Mouse (Mus musculus) layer of hippocampus, postnatal 25 days (tissue): Measurements from ENCODE around the gene Tbcd. TPM values are rescaled to one million over a fixed set of nuclear protein-coding genes. Genes with fewer than 3 reads are reported as not detected.
A peak's percentile ranks its signal among the peaks of the same experiment; 100 is the strongest.

Experiments used
- DNase-seq, 2 experiments: peaks; one replicate each; pipeline ENCODE4 v3.0.0; 2022; ENCODE audit warnings: mixed read lengths in 2 of 2, low spot score in 1 of 2; ENCODE audit errors: extremely low spot score in 1 of 2
- total RNA-seq, 2 experiments: library from RNA; stranded (reverse); gene quantifications; 2 replicates each; pipeline ENCODE4 v1.2.3; 2021

The Tbcd gene
- total RNA-seq, 2 experiments from 2014 or later = 41.7 to 46.2 TPM

DNA sequence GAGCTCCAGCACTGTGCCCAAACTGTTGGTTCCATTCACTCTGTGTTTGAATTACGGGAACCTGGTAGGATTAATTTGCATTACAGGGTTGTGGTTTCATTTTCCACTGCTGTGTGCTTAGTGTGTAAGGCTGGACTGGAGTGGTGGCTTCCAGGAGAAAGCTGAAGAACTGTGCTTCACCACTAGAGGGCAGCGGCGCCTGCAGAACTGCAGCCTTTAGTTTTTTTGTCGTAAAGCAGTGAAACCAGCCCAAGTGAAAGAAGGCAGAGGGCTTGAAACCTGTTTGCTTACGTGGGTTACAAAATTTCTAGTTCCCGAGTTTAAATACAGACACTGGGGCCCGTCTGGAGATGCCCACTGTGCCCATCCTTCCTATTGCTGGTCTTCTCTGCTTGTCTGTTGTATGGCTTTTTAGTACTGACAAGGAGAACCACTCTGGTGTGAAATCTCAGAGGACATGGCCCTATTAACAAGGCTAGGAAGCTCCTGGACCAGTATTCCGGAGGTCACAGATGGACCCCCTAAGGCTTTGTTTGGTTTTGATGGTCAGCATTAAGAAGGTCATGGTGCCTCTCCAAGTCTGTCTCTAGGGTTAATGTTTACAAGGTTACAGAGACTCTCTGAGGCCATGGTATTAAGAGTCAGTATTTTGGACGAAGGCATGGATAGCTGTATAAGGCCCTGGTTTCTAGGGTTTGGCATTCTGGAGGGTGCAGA is 24.1 kb downstream of the Tbcd start:
- peak; percentile 58 to 79 for DNase-seq

DNA sequence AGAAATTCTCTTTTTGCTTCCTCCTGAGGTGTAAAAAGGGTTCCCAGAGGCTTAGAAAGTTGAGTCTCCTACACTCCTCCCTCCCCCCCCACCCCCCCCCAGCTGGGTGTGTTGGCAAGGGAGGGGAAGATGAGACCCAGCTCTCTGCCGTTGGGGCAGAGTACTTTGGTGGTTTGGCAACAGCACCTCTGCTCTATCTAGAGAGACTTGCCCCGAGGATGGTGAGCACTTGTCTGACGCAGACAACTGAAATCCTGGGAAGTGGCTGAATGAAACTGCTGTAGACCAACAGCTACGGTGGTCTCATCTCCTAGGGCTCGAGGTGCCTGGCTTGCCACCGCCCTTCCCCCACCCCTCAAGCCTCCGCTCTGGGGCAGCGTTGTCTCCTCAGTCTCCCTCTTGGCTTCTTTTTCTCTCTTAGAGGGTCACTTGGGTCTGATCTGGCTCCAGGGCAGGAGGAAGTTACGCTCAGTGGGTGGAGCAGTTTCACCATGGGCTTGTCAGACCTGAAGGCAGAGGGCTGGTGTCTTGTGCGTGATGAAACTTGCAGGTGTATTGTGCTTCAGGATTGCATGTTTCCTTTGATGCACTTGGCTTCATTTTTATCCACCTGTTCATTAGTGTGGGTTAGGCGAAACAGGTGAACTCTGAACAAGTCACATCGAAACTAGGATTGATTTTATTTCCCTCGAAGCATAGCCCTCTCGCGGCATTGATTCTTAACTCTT is 27.9 kb downstream of the Tbcd start:
- no peak for DNase-seq

- DNase-seq = no peak
These were observed 29.4 kb downstream of the Tbcd start for GRCm38 (mm10) chr11:121481129-121481528.

DNA sequence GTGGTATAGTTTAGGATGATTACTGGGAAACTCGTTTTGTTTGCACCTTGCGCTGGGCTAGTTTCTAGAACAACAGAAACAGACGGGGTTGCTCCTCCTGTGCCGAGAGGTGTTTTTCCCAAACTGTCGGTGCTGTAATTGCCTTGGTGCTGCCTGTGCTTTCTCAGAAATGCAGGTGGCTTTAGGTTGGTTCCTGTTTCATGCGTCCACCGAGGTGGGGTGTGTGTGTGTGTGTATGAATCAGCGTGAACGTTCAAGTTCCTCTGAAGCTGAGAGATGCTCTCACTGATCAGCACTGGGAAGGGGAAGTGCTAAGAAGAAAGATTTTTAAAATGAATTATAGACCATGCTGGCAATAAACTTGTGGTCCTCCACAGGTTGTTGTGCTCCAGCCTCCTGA is 34.1 kb downstream of the Tbcd start:
- DNase-seq = no peak

DNA sequence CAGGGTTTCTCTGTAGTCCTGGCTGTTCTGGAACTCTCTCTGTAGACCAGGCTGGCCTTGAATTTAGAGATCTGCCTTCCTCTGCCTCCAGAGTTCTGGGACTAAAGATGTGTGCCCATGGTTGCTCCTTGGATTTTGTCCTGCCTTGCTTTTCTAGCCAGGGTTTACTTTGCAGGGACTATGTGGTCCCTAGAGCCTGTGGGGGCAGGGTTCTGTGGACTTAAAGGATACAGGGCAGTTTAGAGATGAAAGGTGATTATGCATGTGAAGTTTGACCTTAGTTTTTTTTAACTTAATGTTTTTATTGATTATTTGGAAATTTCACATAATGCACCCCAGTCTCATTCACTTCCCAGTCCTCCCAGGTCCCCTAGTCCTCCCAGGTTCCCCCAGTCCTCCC is 38.9 kb downstream of the Tbcd start:
- DNase-seq = no peak

GRCm38 (mm10) chr11:121500595-121500994 is 48.8 kb downstream of the Tbcd start:
- DNase-seq = no peak

GRCm38 (mm10) chr11:121501525-121501924 is 49.8 kb downstream of the Tbcd start:
- DNase-seq = no peak

- DNase-seq = no peak
These were observed 50.5 kb downstream of the Tbcd start for GRCm38 (mm10) chr11:121502000-121502860.

DNA sequence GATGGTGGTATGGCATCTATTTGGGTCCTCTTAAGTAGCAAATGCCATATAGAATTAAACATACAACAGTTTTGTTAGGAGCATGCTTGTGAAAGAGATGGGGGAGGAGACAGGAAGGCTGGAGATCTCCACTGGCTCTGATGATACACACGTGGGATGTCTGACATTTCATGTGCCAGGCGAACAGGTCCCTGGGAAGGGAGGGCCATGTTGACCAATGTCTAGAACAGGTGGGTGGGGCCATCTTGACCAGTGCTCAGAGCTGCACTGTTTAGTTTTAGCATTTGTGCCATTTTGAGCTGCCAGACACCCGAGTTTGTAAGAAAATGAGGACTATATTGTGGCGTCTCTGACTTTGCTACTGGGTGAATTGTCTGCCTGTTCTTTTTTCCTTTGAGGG is 56.7 kb downstream of the Tbcd start:
- no peak for DNase-seq

DNA sequence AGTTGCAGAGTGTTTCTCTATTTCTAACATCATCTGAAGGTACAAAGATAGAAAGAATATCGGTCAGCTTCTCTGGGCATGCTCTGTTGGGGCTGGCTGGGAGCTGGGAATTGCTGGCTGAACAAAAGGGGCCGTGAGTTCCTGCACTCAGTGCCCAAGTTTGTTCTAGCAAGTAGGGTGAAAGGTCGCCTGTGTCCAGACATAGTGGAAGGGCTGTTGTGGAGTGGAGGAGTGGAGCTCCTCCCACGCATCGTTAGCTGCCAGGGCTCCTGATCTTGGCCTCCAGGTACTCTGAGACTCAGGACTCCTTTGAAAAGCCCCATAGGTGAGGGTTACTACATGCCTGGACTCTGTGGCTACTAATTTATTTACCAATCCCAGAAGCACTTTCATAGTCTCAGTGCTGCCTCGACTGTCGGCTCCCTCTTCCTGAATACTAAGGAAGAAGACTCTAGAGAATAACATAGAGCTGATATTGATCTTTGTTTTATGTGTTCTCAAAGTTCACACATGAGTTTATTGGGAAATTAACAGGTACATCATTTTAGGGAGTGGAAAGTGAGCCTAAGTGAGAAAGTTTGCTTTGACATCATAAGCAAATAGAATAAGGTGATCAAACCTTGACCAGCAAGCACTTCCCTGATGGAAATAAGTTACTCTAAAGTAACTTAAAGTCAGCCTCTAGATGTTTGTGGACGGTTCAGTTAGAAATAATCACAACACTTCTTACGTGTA is 58.9 kb downstream of the Tbcd start:
- DNase-seq = no peak

DNA sequence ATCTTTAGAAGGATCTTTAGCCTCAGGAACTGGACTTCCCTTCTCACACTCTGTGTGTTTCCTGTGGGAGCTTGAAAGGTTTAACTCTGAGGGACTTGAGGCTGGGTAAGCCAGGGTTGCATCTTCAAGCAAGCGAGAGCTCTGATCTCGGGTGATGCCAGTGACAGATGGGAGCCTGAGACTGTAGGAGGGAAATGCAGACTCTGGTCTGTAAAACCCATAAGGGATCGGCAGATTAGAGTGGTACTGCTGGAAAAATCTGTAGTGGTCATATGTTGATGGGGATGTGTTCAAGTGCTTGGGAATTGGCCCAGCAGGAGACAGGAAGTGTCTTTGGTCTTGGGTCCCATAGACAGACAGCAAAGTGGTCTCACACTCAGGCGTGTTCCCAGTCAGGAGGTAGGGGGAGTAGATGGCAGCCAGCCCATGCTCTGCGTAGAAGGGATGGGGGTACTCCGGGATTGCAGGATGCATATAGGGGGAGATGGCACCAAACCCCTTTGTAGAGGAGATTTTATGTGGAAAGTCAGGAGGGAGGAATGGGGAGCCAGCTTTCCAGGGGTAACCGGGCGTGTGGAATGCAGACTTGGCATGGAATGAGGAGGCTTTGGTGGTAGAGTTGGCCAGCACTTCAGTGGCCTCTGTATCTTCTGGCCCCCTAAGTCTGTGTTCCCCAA is 61.3 kb downstream of the Tbcd start:
- DNase-seq = peak in 1 of 2 experiments; percentile 15

DNA sequence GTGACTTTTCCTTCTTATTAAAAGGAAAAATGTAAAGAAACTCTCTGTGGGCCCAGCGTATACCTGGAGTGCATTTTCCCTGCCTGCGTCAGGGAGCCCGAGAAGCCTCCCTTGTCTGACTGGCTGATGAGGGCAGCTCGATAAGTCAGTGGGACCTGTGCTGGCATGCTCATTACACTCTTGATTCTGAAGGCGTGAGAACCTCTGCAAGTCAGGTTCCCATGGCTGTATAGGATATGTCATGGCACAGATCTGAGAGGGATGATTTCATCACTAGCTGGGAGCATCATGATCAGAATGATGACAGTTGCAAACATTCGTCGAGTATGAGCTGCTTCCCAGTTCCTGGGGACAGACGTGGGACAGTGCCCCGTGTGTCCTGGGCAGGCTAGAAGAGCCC is 64.2 kb downstream of the Tbcd start:
- DNase-seq = no peak

- DNase-seq = no peak
These were observed 65.2 kb downstream of the Tbcd start for GRCm38 (mm10) chr11:121516906-121517305.

- DNase-seq = no peak
These were observed 66.1 kb downstream of the Tbcd start for GRCm38 (mm10) chr11:121517687-121518465.

DNA sequence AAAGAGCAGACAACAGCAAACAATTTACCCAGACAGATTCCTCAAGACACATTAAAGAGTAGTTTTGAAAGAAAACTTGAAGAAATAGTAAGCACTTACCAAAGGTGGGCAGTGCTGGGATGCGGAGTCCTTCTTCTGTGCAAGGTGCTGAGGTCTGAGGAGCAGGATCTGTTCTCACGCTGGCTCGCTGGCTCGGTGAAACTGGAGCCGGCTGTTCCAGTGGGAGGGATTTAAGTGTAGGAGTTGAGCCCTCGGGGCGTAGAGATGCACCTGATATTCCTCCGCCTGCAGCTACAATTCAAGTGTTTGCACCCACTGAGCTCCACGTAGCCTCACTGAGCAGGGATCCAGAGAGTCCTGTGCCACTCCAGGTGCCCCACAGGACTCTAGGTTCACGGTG is 67.4 kb downstream of the Tbcd start, which contains the start of gene Zfp750:
TSS of gene Zfp750 (minus strand) at position 203 of the 400 bp plus-strand sequence.
- DNase-seq = no peak

- no peak for DNase-seq
These were observed 68.0 kb downstream of the Tbcd start for GRCm38 (mm10) chr11:121519703-121520102.

DNA sequence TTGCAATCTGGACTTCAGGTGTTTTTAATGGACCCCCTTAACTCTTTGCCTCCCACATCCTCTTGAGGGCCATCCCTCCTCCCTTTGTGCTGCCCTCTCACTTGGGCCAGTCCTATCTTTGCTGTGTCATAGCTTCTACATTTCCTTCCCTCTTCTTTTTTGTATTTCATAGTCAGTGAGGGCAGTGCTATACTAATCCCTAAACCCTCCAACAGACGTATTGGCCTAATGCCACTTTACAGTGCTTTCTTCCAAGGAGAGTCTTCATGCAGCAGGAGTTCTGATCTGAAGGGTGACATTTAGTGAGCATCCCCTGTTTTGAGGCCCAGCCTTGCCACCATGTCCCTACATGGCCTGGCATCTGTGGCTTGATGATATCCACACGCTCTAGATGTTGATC is 69.0 kb downstream of the Tbcd start:
- DNase-seq = no peak

DNA sequence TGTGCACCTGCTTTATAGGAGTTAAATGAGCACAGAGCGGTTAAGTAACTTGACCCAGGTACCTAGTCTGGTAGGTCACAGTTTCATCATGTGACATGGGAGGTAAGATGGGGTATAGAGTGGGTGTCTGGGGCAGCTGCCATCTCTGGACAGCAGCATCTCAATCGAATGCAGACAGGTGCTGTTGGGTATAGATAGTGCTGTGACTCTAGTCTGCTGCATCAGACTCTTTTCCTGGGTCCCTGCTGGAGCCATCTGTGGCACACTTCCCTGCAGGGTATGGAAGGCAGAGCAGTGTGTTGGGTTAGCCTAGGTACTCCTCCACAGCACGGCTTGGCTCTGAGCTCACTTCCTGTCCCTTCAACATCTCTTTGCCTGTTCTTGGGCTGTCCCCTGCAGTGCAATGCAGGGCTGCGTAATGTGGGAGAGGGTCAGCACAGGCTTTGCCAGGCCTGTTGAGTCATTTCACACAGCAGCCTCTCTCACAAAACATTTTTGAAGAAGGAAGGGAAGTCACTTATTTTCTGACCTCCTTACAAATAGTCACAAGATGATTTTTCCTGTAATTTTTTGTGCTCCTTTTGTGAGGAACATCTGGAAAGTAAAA is 70.5 kb downstream of the Tbcd start:
- DNase-seq = no peak

DNA sequence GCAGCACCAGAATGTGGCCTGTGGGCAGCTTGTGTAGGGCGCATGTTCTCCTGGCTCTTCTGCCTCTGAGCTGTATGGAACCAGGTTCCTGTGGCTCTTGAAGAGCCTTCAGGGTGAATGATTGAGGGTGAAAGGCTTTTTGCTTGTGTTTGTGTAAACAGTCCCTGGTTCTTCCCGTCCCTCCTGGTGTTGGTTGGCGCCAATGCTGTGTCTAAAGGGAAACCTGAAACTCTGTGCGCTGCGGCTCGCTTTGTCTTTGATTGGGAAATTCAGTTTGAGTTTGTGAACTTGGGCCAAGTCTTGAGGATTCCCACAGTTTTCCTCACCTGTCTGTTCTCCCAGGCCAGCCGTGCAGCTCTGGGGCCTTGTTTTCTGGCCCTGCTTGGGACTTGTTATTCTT is 72.4 kb downstream of the Tbcd start:
- DNase-seq = no peak
